Mouse (Mus musculus) myocyte (in vitro differentiated cells): ENCODE measurements around the gene Muc1.

Experiments
- CEBPB ChIP-seq: IDR thresholded peaks from 2 replicates; pipeline ENCODE4 v1.6.1; 2011; ENCODE audit warnings: mild to moderate bottlenecking, moderate library complexity; ENCODE audit not compliant: poor library complexity, insufficient read depth, severe bottlenecking
- E2F4 ChIP-seq: IDR thresholded peaks from one replicate; pipeline ENCODE4 v1.6.1; 2011; ENCODE audit warnings: mild to moderate bottlenecking, control low read depth, moderate library complexity; ENCODE audit not compliant: insufficient read depth
- MAX ChIP-seq: IDR thresholded peaks from one replicate; pipeline ENCODE4 v1.6.1; 2011; ENCODE audit warnings: low read depth, mild to moderate bottlenecking, control low read depth
- MYOG ChIP-seq, 3 experiments: IDR thresholded peaks; one replicate each; pipeline ENCODE4 v1.6.1; 2011; ENCODE audit warnings: control low read depth in 2 of 3, low read depth in 2 of 3, mild to moderate bottlenecking in 2 of 3; ENCODE audit not compliant: insufficient read length in 2 of 3, control insufficient read depth in 1 of 3, insufficient read depth in 1 of 3
- POLR2A ChIP-seq: IDR thresholded peaks from one replicate; pipeline ENCODE4 v1.6.1; 2011; ENCODE audit warnings: low read depth, mild to moderate bottlenecking, control low read depth, moderate library complexity; ENCODE audit not compliant: insufficient read length
- POLR2AphosphoS2 ChIP-seq: IDR thresholded peaks from one replicate; pipeline ENCODE4 v1.6.1; 2011; ENCODE audit warnings: low read depth, control low read depth; ENCODE audit not compliant: insufficient read length
- REST ChIP-seq: IDR thresholded peaks from one replicate; pipeline ENCODE4 v1.6.1; 2011; ENCODE audit warnings: mild to moderate bottlenecking, control low read depth, moderate library complexity; ENCODE audit not compliant: insufficient read depth, insufficient read length
- SRF ChIP-seq: IDR thresholded peaks from one replicate; pipeline ENCODE4 v1.6.1; 2011; ENCODE audit warnings: low read depth; ENCODE audit not compliant: control insufficient read depth, insufficient read length
- TCF12 ChIP-seq: IDR thresholded peaks from one replicate; pipeline ENCODE4 v1.6.1; 2011; ENCODE audit warnings: mild to moderate bottlenecking, control low read depth; ENCODE audit not compliant: poor library complexity, insufficient read depth, severe bottlenecking
- USF1 ChIP-seq: IDR thresholded peaks from one replicate; pipeline ENCODE4 v1.6.1; 2011; ENCODE audit warnings: low read depth, mild to moderate bottlenecking, control low read depth, moderate library complexity

DNA sequence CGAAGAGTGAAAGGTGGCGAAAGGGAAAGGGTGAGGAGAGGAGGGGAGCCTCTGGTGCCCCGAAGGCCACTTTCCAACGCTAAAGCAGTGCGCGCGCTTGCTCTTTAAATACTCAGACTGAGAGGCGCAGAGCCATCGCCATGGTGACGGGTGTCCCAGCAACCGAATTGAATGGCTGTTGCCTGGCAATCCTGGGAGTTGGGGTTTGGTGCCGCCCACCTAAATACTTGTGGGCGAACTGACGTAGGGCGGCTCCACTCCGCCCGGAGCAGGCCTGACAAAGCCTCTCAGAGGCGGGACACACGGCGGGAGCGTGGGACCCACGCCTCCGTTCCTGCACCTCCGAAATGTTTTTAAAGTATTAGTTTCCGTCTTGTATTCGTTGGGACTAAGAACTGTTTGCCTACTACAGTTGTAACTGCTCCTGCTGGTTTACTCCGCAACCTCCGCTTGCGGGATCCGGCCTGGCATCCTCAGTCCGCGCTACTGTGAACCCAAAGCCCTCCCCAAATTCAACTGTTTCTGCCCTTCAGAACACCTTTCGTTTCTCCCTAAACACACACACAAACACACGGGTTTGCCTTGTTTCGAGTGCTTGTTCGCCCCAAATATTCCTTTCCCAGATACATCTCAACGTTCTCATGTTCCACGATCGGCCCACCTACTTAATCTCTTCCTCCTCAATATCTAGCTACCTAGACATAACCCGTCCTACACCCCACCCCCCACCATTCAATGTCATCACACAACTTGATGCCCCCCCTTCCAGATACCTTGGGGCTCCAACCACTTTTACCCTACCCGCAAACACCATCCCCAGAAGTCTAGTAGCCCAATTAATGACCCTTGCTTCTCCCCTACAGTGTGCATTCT is 1.3 kb upstream of the Muc1 start:
- TF ChIP-seq POLR2A (no peak), USF1 (no peak), E2F4 (no peak), POLR2AphosphoS2 (no peak), TCF12 (no peak), SRF (no peak), MAX (no peak), MYOG (IDR thresholded peaks at IDR 0.05; ENCODE audit: control insufficient read depth in 1 of 3, insufficient read depth in 1 of 3, insufficient read length in 2 of 3, low read depth in 2 of 3) (no peak), REST (no peak), CEBPB (no peak)
